Mouse (Mus musculus): ENCODE measurements around the gene Fbxl3.

GRCm38 (mm10) chr14:103046677-103047076, 52.7 kb downstream of the Fbxl3 start, which contains the start of gene Acod1:
- TF ChIP-seq GATA1 (IDR thresholded peaks at IDR 0.05; ENCODE audit: low read length) (no peak), TAL1 (IDR thresholded peaks at IDR 0.05; ENCODE audit: low read length) (no peak)
